Mouse (Mus musculus): Measurements from ENCODE around the gene Zfp335. TPM values are rescaled to one million over a fixed set of nuclear protein-coding genes. Genes with fewer than 3 reads are reported as not detected.

Zfp335 gene
- polyA plus RNA-seq, 1 experiment from 2014 or later, result 19.9 TPM

- ATAC-seq, result no peak
- H3K27ac ChIP-seq (ENCODE audit: low read length), result no peak overlapping the region
- peaks cover 4% of the 10 kb centered on the region for H3K9me3 ChIP-seq (ENCODE audit: control insufficient read depth, low read length)
- H3K36me3 ChIP-seq (ENCODE audit: control insufficient read depth, insufficient read depth), result peaks cover 55% of the 10 kb centered on the region
- H3K27me3 ChIP-seq (replicated peaks; ENCODE audit: control insufficient read depth, insufficient read depth, low read length), result no peaks in the 10 kb centered on the region
- no peak overlapping the region for H3K4me3 ChIP-seq (replicated peaks; ENCODE audit: low read length)
- no peak overlapping the region for H3K9ac ChIP-seq (replicated peaks; ENCODE audit: low read depth, low read length)
- H3K4me1 ChIP-seq (replicated peaks; ENCODE audit: control insufficient read depth, insufficient read depth, low read length), result no peaks in the 10 kb centered on the region
- H3K4me2 ChIP-seq (ENCODE audit: low read length), result no peak overlapping the region
- WGBS, result 91% methylated on average over 13 of the region's 13 CpGs
Observed at GRCm38 (mm10) chr2:164901380-164901779, 10.2 kb downstream of the Zfp335 start.

- Histone ChIP-seq H3K9ac (replicated peaks; ENCODE audit: low read depth, low read length) (no peak overlapping the region), H3K27me3 (replicated peaks; ENCODE audit: control insufficient read depth, insufficient read depth, low read length) (no peaks in the 10 kb centered on the region), H3K36me3 (ENCODE audit: control insufficient read depth, insufficient read depth) (peaks cover 59% of the 10 kb centered on the region), H3K27ac (ENCODE audit: low read length) (no peak overlapping the region), H3K4me3 (replicated peaks; ENCODE audit: low read length) (no peak overlapping the region), H3K4me2 (ENCODE audit: low read length) (no peak overlapping the region), H3K4me1 (replicated peaks; ENCODE audit: control insufficient read depth, insufficient read depth, low read length) (no peaks in the 10 kb centered on the region), H3K9me3 (ENCODE audit: control insufficient read depth, low read length) (no peaks in the 10 kb centered on the region)
- ATAC-seq, result no peak
- 90% methylated on average over 16 of the region's 16 CpGs for WGBS
Observed at GRCm38 (mm10) chr2:164899723-164900459, 11.7 kb downstream of the Zfp335 start.

- Histone ChIP-seq H3K4me1 (replicated peaks; ENCODE audit: control insufficient read depth, insufficient read depth, low read length) (no peaks in the 10 kb centered on the region), H3K9me3 (ENCODE audit: control insufficient read depth, low read length) (no peaks in the 10 kb centered on the region), H3K4me2 (ENCODE audit: low read length) (no peak overlapping the region), H3K9ac (replicated peaks; ENCODE audit: low read depth, low read length) (no peak overlapping the region), H3K27ac (ENCODE audit: low read length) (no peak overlapping the region), H3K4me3 (replicated peaks; ENCODE audit: low read length) (no peak overlapping the region), H3K27me3 (replicated peaks; ENCODE audit: control insufficient read depth, insufficient read depth, low read length) (no peaks in the 10 kb centered on the region), H3K36me3 (ENCODE audit: control insufficient read depth, insufficient read depth) (peaks cover 61% of the 10 kb centered on the region)
- WGBS, result 94% methylated on average over 15 of the region's 15 CpGs
- ATAC-seq, result no peak
Observed at GRCm38 (mm10) chr2:164899034-164899433, 12.5 kb downstream of the Zfp335 start.

- Histone ChIP-seq H3K9ac (replicated peaks; ENCODE audit: low read depth, low read length) (no peak overlapping the region), H3K27ac (ENCODE audit: low read length) (no peak overlapping the region), H3K9me3 (ENCODE audit: control insufficient read depth, low read length) (no peaks in the 10 kb centered on the region), H3K4me2 (ENCODE audit: low read length) (no peak overlapping the region), H3K4me1 (replicated peaks; ENCODE audit: control insufficient read depth, insufficient read depth, low read length) (no peaks in the 10 kb centered on the region), H3K27me3 (replicated peaks; ENCODE audit: control insufficient read depth, insufficient read depth, low read length) (no peaks in the 10 kb centered on the region), H3K36me3 (ENCODE audit: control insufficient read depth, insufficient read depth) (peaks cover 71% of the 10 kb centered on the region), H3K4me3 (replicated peaks; ENCODE audit: low read length) (no peak overlapping the region)
- WGBS, result 94% methylated on average over 7 of the region's 7 CpGs
- no peak for ATAC-seq
Observed at GRCm38 (mm10) chr2:164898008-164898407, 13.5 kb downstream of the Zfp335 start.

- no peak overlapping the region for H3K9ac ChIP-seq (replicated peaks; ENCODE audit: low read depth, low read length)
- H3K36me3 ChIP-seq (ENCODE audit: control insufficient read depth, insufficient read depth), result peaks cover 80% of the 10 kb centered on the region
- no peaks in the 10 kb centered on the region for H3K27me3 ChIP-seq (replicated peaks; ENCODE audit: control insufficient read depth, insufficient read depth, low read length)
- H3K9me3 ChIP-seq (ENCODE audit: control insufficient read depth, low read length), result no peaks in the 10 kb centered on the region
- H3K27ac ChIP-seq (ENCODE audit: low read length), result no peak overlapping the region
- WGBS, result 92% methylated on average over 6 of the region's 6 CpGs
- no peak for ATAC-seq
- no peak overlapping the region for H3K4me2 ChIP-seq (ENCODE audit: low read length)
- no peaks in the 10 kb centered on the region for H3K4me1 ChIP-seq (replicated peaks; ENCODE audit: control insufficient read depth, insufficient read depth, low read length)
- H3K4me3 ChIP-seq (replicated peaks; ENCODE audit: low read length), result no peak overlapping the region
Observed at GRCm38 (mm10) chr2:164895885-164896284, 15.7 kb downstream of the Zfp335 start.

- Histone ChIP-seq H3K9ac (replicated peaks; ENCODE audit: low read depth, low read length) (no peak overlapping the region), H3K36me3 (ENCODE audit: control insufficient read depth, insufficient read depth) (peaks cover 74% of the 10 kb centered on the region), H3K27me3 (replicated peaks; ENCODE audit: control insufficient read depth, insufficient read depth, low read length) (no peaks in the 10 kb centered on the region), H3K4me1 (replicated peaks; ENCODE audit: control insufficient read depth, insufficient read depth, low read length) (no peaks in the 10 kb centered on the region), H3K27ac (ENCODE audit: low read length) (no peak overlapping the region), H3K4me2 (ENCODE audit: low read length) (no peak overlapping the region), H3K4me3 (replicated peaks; ENCODE audit: low read length) (no peak overlapping the region), H3K9me3 (ENCODE audit: control insufficient read depth, low read length) (no peaks in the 10 kb centered on the region)
- WGBS, result 65% methylated on average over 1 of the region's 1 CpGs
- ATAC-seq, result no peak
Observed at GRCm38 (mm10) chr2:164894644-164895043, 16.9 kb downstream of the Zfp335 start.

GRCm38 (mm10) chr2:164894048-164894447, 17.5 kb downstream of the Zfp335 start:
- no peak for ATAC-seq
- WGBS, result 53% methylated on average over 5 of the region's 5 CpGs
- Histone ChIP-seq H3K9me3 (ENCODE audit: control insufficient read depth, low read length) (no peaks in the 10 kb centered on the region), H3K36me3 (ENCODE audit: control insufficient read depth, insufficient read depth) (peaks cover 75% of the 10 kb centered on the region), H3K4me3 (replicated peaks; ENCODE audit: low read length) (no peak overlapping the region), H3K4me1 (replicated peaks; ENCODE audit: control insufficient read depth, insufficient read depth, low read length) (no peaks in the 10 kb centered on the region), H3K27ac (ENCODE audit: low read length) (no peak overlapping the region), H3K4me2 (ENCODE audit: low read length) (no peak overlapping the region), H3K27me3 (replicated peaks; ENCODE audit: control insufficient read depth, insufficient read depth, low read length) (no peaks in the 10 kb centered on the region), H3K9ac (replicated peaks; ENCODE audit: low read depth, low read length) (no peak overlapping the region)

GRCm38 (mm10) chr2:164892696-164893216, 18.8 kb downstream of the Zfp335 start:
- Histone ChIP-seq H3K4me1 (replicated peaks; ENCODE audit: control insufficient read depth, insufficient read depth, low read length) (no peaks in the 10 kb centered on the region), H3K9ac (replicated peaks; ENCODE audit: low read depth, low read length) (no peak overlapping the region), H3K4me3 (replicated peaks; ENCODE audit: low read length) (no peak overlapping the region), H3K4me2 (ENCODE audit: low read length) (no peak overlapping the region), H3K9me3 (ENCODE audit: control insufficient read depth, low read length) (no peaks in the 10 kb centered on the region), H3K36me3 (ENCODE audit: control insufficient read depth, insufficient read depth) (peaks cover 69% of the 10 kb centered on the region), H3K27me3 (replicated peaks; ENCODE audit: control insufficient read depth, insufficient read depth, low read length) (no peaks in the 10 kb centered on the region), H3K27ac (ENCODE audit: low read length) (no peak overlapping the region)
- WGBS, result 90% methylated on average over 6 of the region's 6 CpGs
- ATAC-seq, result no peak

- H3K27ac ChIP-seq (ENCODE audit: low read length), result no peak overlapping the region
- no peak overlapping the region for H3K9ac ChIP-seq (replicated peaks; ENCODE audit: low read depth, low read length)
- no peak for ATAC-seq
- H3K27me3 ChIP-seq (replicated peaks; ENCODE audit: control insufficient read depth, insufficient read depth, low read length), result no peaks in the 10 kb centered on the region
- no peaks in the 10 kb centered on the region for H3K4me1 ChIP-seq (replicated peaks; ENCODE audit: control insufficient read depth, insufficient read depth, low read length)
- H3K4me2 ChIP-seq (ENCODE audit: low read length), result no peak overlapping the region
- WGBS, result 66% methylated on average over 15 of the region's 15 CpGs
- H3K4me3 ChIP-seq (replicated peaks; ENCODE audit: low read length), result no peak overlapping the region
- H3K9me3 ChIP-seq (ENCODE audit: control insufficient read depth, low read length), result no peaks in the 10 kb centered on the region
- H3K36me3 ChIP-seq (ENCODE audit: control insufficient read depth, insufficient read depth), result peaks cover 67% of the 10 kb centered on the region
Observed at GRCm38 (mm10) chr2:164891908-164892695, 19.5 kb downstream of the Zfp335 start.

Measured in forebrain, embryonic 16.5 days (tissue).